Mouse (Mus musculus): ENCODE results near the gene Tsga10. TPM values are rescaled to one million over a fixed set of nuclear protein-coding genes. Genes with fewer than 3 reads are reported as not detected.

The Tsga10 gene
- polyA plus RNA-seq, 1 experiment from 2014 or later, result 5.0 TPM

- ATAC-seq (no peak), DNase-seq (ENCODE audit: low spot score) (peak; percentile 57)
- TF ChIP-seq CTCF (IDR thresholded peaks at IDR 0.05), result peak; percentile 76
- TF ChIP-seq EP300 (IDR thresholded peaks at IDR 0.05), result no peak
- WGBS, result 88% methylated on average over 1 of the region's 1 CpGs
- Histone ChIP-seq H3K36me3 (ENCODE audit: insufficient read depth, low read length) (no peaks in the 10 kb centered on the region), H3K4me2 (replicated peaks; ENCODE audit: low read depth, low read length) (no peak overlapping the region), H3K4me3 (ENCODE audit: low read depth, low read length) (no peak overlapping the region), H3K4me1 (ENCODE audit: insufficient read depth, low read depth, low read length) (no peaks in the 10 kb centered on the region), H3K9me3 (ENCODE audit: low read length) (no peaks in the 10 kb centered on the region), H3K9ac (replicated peaks; ENCODE audit: low read depth) (no peak overlapping the region), H3K27me3 (replicated peaks; ENCODE audit: insufficient read depth, low read length) (no peaks in the 10 kb centered on the region; the same call in 1 of the 2 replicates), H3K27ac (ENCODE audit: low read length) (no peak overlapping the region)
Measured at GRCm38 (mm10) chr1:37867056-37867455, 827 bp upstream of the Tsga10 start.

GRCm38 (mm10) chr1:37865401-37866215, 621 bp downstream of the Tsga10 start:
- DNase-seq (ENCODE audit: low spot score) (peak; percentile 20), ATAC-seq (no peak)
- 7% methylated on average over 23 of the region's 23 CpGs for WGBS
- TF ChIP-seq EP300 (IDR thresholded peaks at IDR 0.05) (no peak), CTCF (IDR thresholded peaks at IDR 0.05) (no peak)
- no peaks in the 10 kb centered on the region for H3K4me1 ChIP-seq (ENCODE audit: insufficient read depth, low read depth, low read length)
- H3K36me3 ChIP-seq (ENCODE audit: insufficient read depth, low read length), result no peaks in the 10 kb centered on the region
- H3K27me3 ChIP-seq (replicated peaks; ENCODE audit: insufficient read depth, low read length), result no peaks in the 10 kb centered on the region; the same call in 1 of the 2 replicates
- H3K27ac ChIP-seq (ENCODE audit: low read length), result peak overlapping the region; percentile 69
- H3K4me2 ChIP-seq (replicated peaks; ENCODE audit: low read depth, low read length), result peak overlapping the region; percentile 57
- no peaks in the 10 kb centered on the region for H3K9me3 ChIP-seq (ENCODE audit: low read length)
- peak overlapping the region; percentile 53 for H3K4me3 ChIP-seq (ENCODE audit: low read depth, low read length)
- peak overlapping the region; percentile 12; the same call in 1 of the 2 replicates for H3K9ac ChIP-seq (replicated peaks; ENCODE audit: low read depth)

DNA sequence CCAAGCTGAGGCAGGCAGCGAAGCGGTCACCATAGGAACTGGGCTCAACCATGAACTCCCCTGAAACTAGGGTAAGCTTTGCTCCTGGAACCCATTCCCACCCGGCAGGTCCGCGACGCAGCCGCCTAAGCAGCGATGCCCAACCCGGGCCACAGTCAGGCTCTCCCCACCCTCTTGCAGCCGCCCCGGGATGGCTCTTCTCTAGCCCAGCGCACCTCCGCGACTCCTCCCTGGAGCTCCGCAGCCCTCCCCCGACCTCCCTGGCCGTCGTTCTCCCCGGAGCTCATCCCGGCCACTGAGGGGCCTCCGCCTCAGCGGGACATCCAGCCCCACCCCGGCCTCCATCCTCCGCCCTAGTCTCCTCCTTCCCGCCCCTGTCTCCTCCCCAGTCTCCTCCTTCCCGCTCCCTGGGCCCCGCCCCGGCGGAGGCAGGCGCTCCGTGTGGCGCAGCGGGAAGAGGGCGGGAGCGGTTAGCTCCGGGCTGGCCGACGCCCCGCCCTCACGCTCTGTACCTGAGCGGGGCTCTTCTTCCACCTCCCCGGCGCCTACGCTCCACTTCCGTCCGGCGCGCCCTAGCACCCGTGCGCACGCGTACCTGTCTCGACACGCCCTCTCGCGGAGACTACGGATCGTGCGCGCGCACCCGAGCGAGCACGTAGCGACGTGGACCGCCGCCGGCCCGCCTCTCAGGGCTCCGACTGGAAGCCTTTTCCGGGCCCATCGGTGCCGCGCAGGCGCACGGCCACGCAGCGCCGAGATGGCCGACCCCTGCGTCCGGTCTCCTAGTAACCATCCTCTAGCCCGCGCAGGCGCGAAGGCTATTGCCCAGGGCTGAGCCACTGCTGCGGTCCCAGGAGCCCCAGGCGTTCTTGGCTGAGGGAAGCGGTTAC, 1.5 kb downstream of the Tsga10 start:
- no peaks in the 10 kb centered on the region; the same call in 1 of the 2 replicates for H3K27me3 ChIP-seq (replicated peaks; ENCODE audit: insufficient read depth, low read length)
- TF ChIP-seq CTCF (IDR thresholded peaks at IDR 0.05) (peak; percentile 60), EP300 (IDR thresholded peaks at IDR 0.05) (no peak)
- 2% methylated on average over 75 of the region's 90 CpGs for WGBS
- no peaks in the 10 kb centered on the region for H3K9me3 ChIP-seq (ENCODE audit: low read length)
- no peaks in the 10 kb centered on the region for H3K36me3 ChIP-seq (ENCODE audit: insufficient read depth, low read length)
- H3K4me1 ChIP-seq (ENCODE audit: insufficient read depth, low read depth, low read length), result no peaks in the 10 kb centered on the region
- H3K4me3 ChIP-seq (ENCODE audit: low read depth, low read length), result peak overlapping the region; percentile 53
- ATAC-seq, result peak; percentile 96
- H3K4me2 ChIP-seq (replicated peaks; ENCODE audit: low read depth, low read length), result peak overlapping the region; percentile 73
- peak overlapping the region; percentile 69 for H3K27ac ChIP-seq (ENCODE audit: low read length)
- DNase-seq (ENCODE audit: low spot score), result peak; percentile 99
- H3K9ac ChIP-seq (replicated peaks; ENCODE audit: low read depth), result peak overlapping the region; percentile 20; the same call in 1 of the 2 replicates

DNA sequence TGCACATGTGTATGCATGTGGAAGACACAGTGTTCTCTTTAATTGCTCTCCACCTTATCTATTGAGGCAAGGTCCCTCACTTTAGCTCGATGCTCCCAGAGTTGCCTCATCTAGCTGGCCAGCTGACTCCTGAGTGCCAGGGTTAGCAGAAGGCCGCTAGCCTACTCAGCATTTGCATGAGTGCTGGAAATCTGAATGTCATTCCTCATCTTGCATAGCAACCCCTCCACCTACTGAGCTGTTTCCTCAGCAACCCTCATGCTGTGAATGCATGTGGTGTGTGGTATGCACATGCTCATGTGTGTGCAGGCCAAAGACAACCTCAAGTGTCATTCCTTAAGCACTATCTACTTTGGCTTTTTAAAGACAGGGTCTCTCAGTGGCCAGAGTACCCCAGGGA, 15.5 kb downstream of the Tsga10 start:
- Histone ChIP-seq H3K4me1 (ENCODE audit: insufficient read depth, low read depth, low read length) (no peaks in the 10 kb centered on the region), H3K27ac (ENCODE audit: low read length) (no peak overlapping the region), H3K9me3 (ENCODE audit: low read length) (no peaks in the 10 kb centered on the region), H3K4me2 (replicated peaks; ENCODE audit: low read depth, low read length) (no peak overlapping the region), H3K9ac (replicated peaks; ENCODE audit: low read depth) (no peak overlapping the region), H3K4me3 (ENCODE audit: low read depth, low read length) (no peak overlapping the region), H3K27me3 (replicated peaks; ENCODE audit: insufficient read depth, low read length) (no peaks in the 10 kb centered on the region), H3K36me3 (ENCODE audit: insufficient read depth, low read length) (no peaks in the 10 kb centered on the region; the same call in 1 of the 2 replicates)
- DNase-seq (ENCODE audit: low spot score) (no peak), ATAC-seq (no peak)
- TF ChIP-seq EP300 (IDR thresholded peaks at IDR 0.05), result no peak
- 34% methylated on average over 2 of the region's 2 CpGs for WGBS

GRCm38 (mm10) chr1:37846878-37847277, 19.4 kb downstream of the Tsga10 start:
- H3K27me3 ChIP-seq (replicated peaks; ENCODE audit: insufficient read depth, low read length), result no peaks in the 10 kb centered on the region
- TF ChIP-seq CTCF (IDR thresholded peaks at IDR 0.05) (no peak), EP300 (IDR thresholded peaks at IDR 0.05) (no peak)
- H3K36me3 ChIP-seq (ENCODE audit: insufficient read depth, low read length), result no peaks in the 10 kb centered on the region
- no peak overlapping the region for H3K4me3 ChIP-seq (ENCODE audit: low read depth, low read length)
- whole genome bisulfite sequencing, result 62% methylated on average over 8 of the region's 8 CpGs
- H3K4me2 ChIP-seq (replicated peaks; ENCODE audit: low read depth, low read length), result no peak overlapping the region
- H3K27ac ChIP-seq (ENCODE audit: low read length), result no peak overlapping the region
- H3K9ac ChIP-seq (replicated peaks; ENCODE audit: low read depth), result no peak overlapping the region
- no peak for DNase-seq (ENCODE audit: low spot score)
- no peaks in the 10 kb centered on the region for H3K4me1 ChIP-seq (ENCODE audit: insufficient read depth, low read depth, low read length)
- no peak for ATAC-seq
- no peaks in the 10 kb centered on the region for H3K9me3 ChIP-seq (ENCODE audit: low read length)

DNA sequence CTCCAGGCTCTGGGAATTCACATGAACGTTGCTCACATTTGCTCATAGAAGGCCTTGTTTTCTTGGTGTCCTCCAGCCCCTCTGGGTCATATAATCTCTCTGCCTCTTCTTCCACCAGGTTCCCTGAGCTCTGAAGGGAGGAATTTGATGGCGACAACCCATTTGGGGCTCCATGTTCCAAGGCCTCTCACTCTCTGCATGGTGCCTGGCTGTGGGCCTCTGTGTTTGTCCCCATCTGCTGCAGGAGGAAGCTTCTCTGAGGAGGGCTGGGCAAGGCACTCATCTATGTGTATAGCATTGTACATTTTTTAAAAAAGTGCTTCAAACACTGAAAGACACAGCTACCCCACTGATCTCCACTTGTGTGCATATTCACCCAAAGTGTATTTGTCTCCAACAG, 34.5 kb downstream of the Tsga10 start:
- TF ChIP-seq EP300 (IDR thresholded peaks at IDR 0.05), result no peak
- no peak for TF ChIP-seq CTCF (IDR thresholded peaks at IDR 0.05)
- H3K4me2 ChIP-seq (replicated peaks; ENCODE audit: low read depth, low read length), result no peak overlapping the region

More for the DNA sequence above, 34.5 kb downstream of the Tsga10 start:
- WGBS, result 73% methylated on average over 2 of the region's 2 CpGs
- no peaks in the 10 kb centered on the region for H3K9me3 ChIP-seq (ENCODE audit: low read length)
- no peak overlapping the region for H3K9ac ChIP-seq (replicated peaks; ENCODE audit: low read depth)
- ATAC-seq, result no peak
- H3K4me3 ChIP-seq (ENCODE audit: low read depth, low read length), result no peak overlapping the region
- DNase-seq (ENCODE audit: low spot score), result no peak
- H3K27me3 ChIP-seq (replicated peaks; ENCODE audit: insufficient read depth, low read length), result no peaks in the 10 kb centered on the region
- no peaks in the 10 kb centered on the region for H3K36me3 ChIP-seq (ENCODE audit: insufficient read depth, low read length)
- H3K4me1 ChIP-seq (ENCODE audit: insufficient read depth, low read depth, low read length), result no peaks in the 10 kb centered on the region
- H3K27ac ChIP-seq (ENCODE audit: low read length), result no peak overlapping the region

Measured in lung, postnatal 0 days (tissue).